Mouse (Mus musculus): ENCODE measurements around the gene Spata2.

The Spata2 gene

GRCm38 (mm10) chr2:167510485-167510884 is 17.8 kb upstream of the Spata2 start:
- DNase-seq (ENCODE audit: low spot score in 2 of 2): no peak

- no peak for DNase-seq (ENCODE audit: low spot score in 2 of 2)
Measured at GRCm38 (mm10) chr2:167508569-167508968, 15.9 kb upstream of the Spata2 start.

- DNase-seq (ENCODE audit: low spot score in 2 of 2): no peak
Measured at GRCm38 (mm10) chr2:167507719-167508385, 15.2 kb upstream of the Spata2 start.

- DNase-seq (ENCODE audit: low spot score in 2 of 2): no peak
Measured at GRCm38 (mm10) chr2:167506546-167507260, 14.0 kb upstream of the Spata2 start.

GRCm38 (mm10) chr2:167505127-167505526 is 12.4 kb upstream of the Spata2 start:
- no peak for DNase-seq (ENCODE audit: low spot score in 2 of 2)

- DNase-seq (ENCODE audit: low spot score in 2 of 2): peak in 1 of 2 experiments; percentile 54
Measured at GRCm38 (mm10) chr2:167503896-167504349, 11.2 kb upstream of the Spata2 start.

GRCm38 (mm10) chr2:167503253-167503895 is 10.7 kb upstream of the Spata2 start:
- peak; percentile 88 to 89 for DNase-seq (ENCODE audit: low spot score in 2 of 2)

- DNase-seq (ENCODE audit: low spot score in 2 of 2): no peak
Measured at GRCm38 (mm10) chr2:167502554-167503252, 10.0 kb upstream of the Spata2 start.

- DNase-seq (ENCODE audit: low spot score in 2 of 2): no peak
Measured at GRCm38 (mm10) chr2:167497272-167497671, 4.6 kb upstream of the Spata2 start.

GRCm38 (mm10) chr2:167496437-167496836 is 3.8 kb upstream of the Spata2 start:
- peak; percentile 46 to 55 for DNase-seq (ENCODE audit: low spot score in 2 of 2)

- DNase-seq (ENCODE audit: low spot score in 2 of 2): no peak
Measured at GRCm38 (mm10) chr2:167491757-167492708, 654 bp downstream of the Spata2 start, which contains the start of gene Rnf114. Rnf114 (plus strand) TSS chr2:167492645.

GRCm38 (mm10) chr2:167490813-167491525 is 1.7 kb downstream of the Spata2 start:
- peak; percentile 66 to 75 for DNase-seq (ENCODE audit: low spot score in 2 of 2)

GRCm38 (mm10) chr2:167487994-167488393 is 4.7 kb downstream of the Spata2 start:
- DNase-seq (ENCODE audit: low spot score in 2 of 2): no peak

GRCm38 (mm10) chr2:167487551-167487950 is 5.1 kb downstream of the Spata2 start:
- DNase-seq (ENCODE audit: low spot score in 2 of 2): no peak

- no peak for DNase-seq (ENCODE audit: low spot score in 2 of 2)
Measured at GRCm38 (mm10) chr2:167486573-167486972, 6.1 kb downstream of the Spata2 start.

GRCm38 (mm10) chr2:167485501-167486377 is 6.9 kb downstream of the Spata2 start:
- DNase-seq (ENCODE audit: low spot score in 2 of 2): no peak

- no peak for DNase-seq (ENCODE audit: low spot score in 2 of 2)
Measured at GRCm38 (mm10) chr2:167484932-167485331, 7.8 kb downstream of the Spata2 start.

- no peak for DNase-seq (ENCODE audit: low spot score in 2 of 2)
Measured at GRCm38 (mm10) chr2:167483827-167484410, 8.8 kb downstream of the Spata2 start.
